In the genomic region with DNA sequence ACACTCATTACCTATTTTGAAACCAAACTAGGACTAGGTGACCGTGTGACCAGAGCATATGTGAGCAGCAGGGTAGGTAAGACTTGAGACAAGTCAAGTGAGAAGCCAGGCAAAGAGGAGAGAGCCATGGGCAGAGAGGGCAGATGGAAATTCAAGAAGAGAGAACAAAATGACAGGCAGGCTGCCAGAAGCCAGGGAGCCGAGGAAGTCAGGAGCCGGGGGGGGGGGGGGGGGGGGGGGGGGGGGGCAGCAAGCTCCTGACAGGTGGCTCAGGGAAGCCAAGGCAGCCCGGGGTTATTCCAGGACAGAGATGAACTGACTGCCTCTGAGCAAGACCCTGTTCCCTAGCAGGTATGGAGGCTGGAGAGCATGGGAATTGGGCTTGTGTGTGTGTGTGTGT, we compare ENCODE assay signal across 14 mouse cellular contexts. TPM values are rescaled to one million over a fixed set of nuclear protein-coding genes. Genes with fewer than 3 reads are reported as not detected.
A peak's percentile ranks its signal among the peaks of the same experiment; 100 is the strongest.
DNase-seq lines count a peak whose midpoint lies in the region; ATAC-seq lines count a peak whose summit lies in the region.
"Had no signal": no experiment of that assay in that cellular context is flagged by ENCODE, and none has a peak within 500 bp of the region (broad histone marks: within the 10 kb centered on the region; RNA-seq: fewer than 3 reads in every experiment).

No protein-coding gene starts in this region.

- H3K4me2 ChIP-seq in hindbrain, embryonic 16.5 days (ENCODE audit: low read length): no peak overlapping the region
- no peak overlapping the region for H3K4me2 ChIP-seq in hindbrain, embryonic 12.5 days (replicated peaks)
- H3K4me2 ChIP-seq in liver, embryonic 11.5 days: no peak overlapping the region

- ATAC-seq in hindbrain, embryonic 16.5 days: 0 out of 2 replicates have a peak, but pooled peaks have one; percentile 29
- no peak for ATAC-seq in hindbrain, embryonic 12.5 days (ENCODE audit: low FRiP score)
- no peak for ATAC-seq in liver, embryonic 11.5 days (replicated peaks; ENCODE audit: low FRiP score)
- ATAC-seq: intestine, postnatal 0 days had no signal

- H3K27ac ChIP-seq in hindbrain, embryonic 16.5 days (ENCODE audit: low read depth, low read length): no peak overlapping the region
- no peak overlapping the region for H3K27ac ChIP-seq in hindbrain, embryonic 12.5 days
- H3K27ac ChIP-seq in liver, embryonic 11.5 days (ENCODE audit: low read depth, low read length): no peak overlapping the region
- H3K27ac ChIP-seq: heart, adult 2 months had no signal

- WGBS in hindbrain, embryonic 16.5 days: 64% methylated on average over 2 of the region's 4 CpGs
- 64% methylated on average over 2 of the region's 4 CpGs for WGBS in hindbrain, embryonic 12.5 days
- 57% methylated on average over 2 of the region's 4 CpGs for WGBS in liver, embryonic 11.5 days

- H3K27me3 ChIP-seq in hindbrain, embryonic 16.5 days (replicated peaks; ENCODE audit: control insufficient read depth, insufficient read depth, low read length): no peaks in the 10 kb centered on the region
- no peaks in the 10 kb centered on the region for H3K27me3 ChIP-seq in hindbrain, embryonic 12.5 days
- no peaks in the 10 kb centered on the region for H3K27me3 ChIP-seq in liver, embryonic 11.5 days (replicated peaks; ENCODE audit: control insufficient read depth, insufficient read depth, low read length)

- peak; percentile 30 for DNase-seq in retina, postnatal 1 day
- DNase-seq in retina, embryonic 14.5 days (ENCODE audit: low spot score): no peak
- DNase-seq in cerebellum, adult 9-10 months: peak; percentile 98
- DNase-seq in liver, embryonic 11.5 days (ENCODE audit: low spot score): no peak
- no peak for DNase-seq in layer of hippocampus, postnatal 25 days (ENCODE audit: extremely low spot score in 1 of 2, low spot score in 1 of 2)
- no peak for DNase-seq in lung, adult 18-20 months
- DNase-seq: adrenal gland, postnatal 10 days; heart, adult 2 months; heart, postnatal 36 days; lung, postnatal 10 days had no signal

- H3K4me1 ChIP-seq in hindbrain, embryonic 16.5 days (ENCODE audit: control insufficient read depth, insufficient read depth, low read depth, low read length): no peaks in the 10 kb centered on the region; the same call in 1 of the 2 replicates
- peaks cover 3% of the 10 kb centered on the region; the same call in 1 of the 2 replicates for H3K4me1 ChIP-seq in hindbrain, embryonic 12.5 days
- no peaks in the 10 kb centered on the region for H3K4me1 ChIP-seq in liver, embryonic 11.5 days (replicated peaks; ENCODE audit: control insufficient read depth, insufficient read depth, low read length)

- H3K4me3 ChIP-seq in hindbrain, embryonic 16.5 days (ENCODE audit: low read length): no peak overlapping the region
- H3K4me3 ChIP-seq in hindbrain, embryonic 12.5 days: no peak overlapping the region
- no peak overlapping the region for H3K4me3 ChIP-seq in liver, embryonic 11.5 days (ENCODE audit: low read depth, low read length)
- H3K4me3 ChIP-seq: heart, adult 2 months; myocyte had no signal

- no peaks in the 10 kb centered on the region for H3K36me3 ChIP-seq in hindbrain, embryonic 16.5 days (ENCODE audit: control insufficient read depth, insufficient read depth, low read length)
- H3K36me3 ChIP-seq in hindbrain, embryonic 12.5 days: no peaks in the 10 kb centered on the region
- no peaks in the 10 kb centered on the region for H3K36me3 ChIP-seq in liver, embryonic 11.5 days (ENCODE audit: control insufficient read depth, insufficient read depth, low read length)

- H3K9me3 ChIP-seq in hindbrain, embryonic 16.5 days (ENCODE audit: control insufficient read depth, low read length): no peaks in the 10 kb centered on the region
- no peaks in the 10 kb centered on the region for H3K9me3 ChIP-seq in hindbrain, embryonic 12.5 days (replicated peaks)
- H3K9me3 ChIP-seq in liver, embryonic 11.5 days (ENCODE audit: control insufficient read depth, low read length): no peaks in the 10 kb centered on the region

- no peak overlapping the region for H3K9ac ChIP-seq in hindbrain, embryonic 16.5 days (ENCODE audit: low read depth, low read length)
- H3K9ac ChIP-seq in hindbrain, embryonic 12.5 days: no peak overlapping the region
- H3K9ac ChIP-seq in liver, embryonic 11.5 days (ENCODE audit: low read depth, low read length): no peak overlapping the region

RNA-seq across cellular contexts. Expression of a gene that starts 37.7 kb away (rescaled TPM):
- 5.6 and 6.2 TPM in 2 replicates for polyA plus RNA-seq in hindbrain, embryonic 16.5 days (2015; fragmentation: Nextera tagmentation; extraction: Ambion mirVana)
- 4.8 and 5.1 TPM in 2 replicates for polyA plus RNA-seq in hindbrain, embryonic 12.5 days (2016; fragmentation: Nextera tagmentation; extraction: Ambion mirVana)
- 0.27 and 0.52 TPM in 2 replicates for polyA plus RNA-seq in liver, embryonic 11.5 days (2014; fragmentation: Nextera tagmentation; extraction: Ambion mirVana)
- total RNA-seq in layer of hippocampus, postnatal 25 days (2021): 10 to 100 TPM; 38.9 to 42.1 TPM

Comparison
In these comparisons a context has a peak if more than half of its experiments do, and no peak if none do; other contexts are left out.
1. DNase-seq: peak in retina, postnatal 1 day (single experiment) and cerebellum, adult 9-10 months (single experiment); none in retina, embryonic 14.5 days (single experiment), liver, embryonic 11.5 days (single experiment), layer of hippocampus, postnatal 25 days (0 of 2) and lung, adult 18-20 months (0 of 2).